Comparison of ENCODE assay signal across 9 mouse cellular contexts in genomic region chr4:81563574-81563973, GRCm38 (mm10).
DNase-seq lines count a peak whose midpoint lies in the region; ATAC-seq and TF ChIP-seq lines count a peak whose summit lies in the region.
"Had no signal": no experiment of that assay in that cellular context is flagged by ENCODE, and none has a peak within 500 bp of the region (broad histone marks: within the 10 kb centered on the region; RNA-seq: fewer than 3 reads in every experiment).

No protein-coding gene starts in this region.

- WGBS in heart, embryonic 16.5 days: 18% methylated on average over 10 of the region's 10 CpGs
- WGBS in intestine, embryonic 15.5 days: 36% methylated on average over 10 of the region's 10 CpGs
- 46% methylated on average over 10 of the region's 10 CpGs for WGBS in stomach, postnatal 0 days

- peak; percentile 33 for DNase-seq in embryo, embryonic 11 days
- no peak for DNase-seq in embryo, embryonic 10.5 days (ENCODE audit: low spot score)
- DNase-seq in layer of hippocampus, adult 2 months (ENCODE audit: low spot score in 2 of 2): peak in 1 of 2 experiments; percentile 43
- no peak for DNase-seq in layer of hippocampus, adult 11-12 months (ENCODE audit: low spot score)
- peak; percentile 48 to 77 for DNase-seq in lung, postnatal 4 days
- no peak for DNase-seq in stomach, postnatal 0 days (ENCODE audit: low spot score)

- TF ChIP-seq CTCF in layer of hippocampus, adult 2 months (conservative IDR thresholded peaks at IDR 0.05): no peak
- TF ChIP-seq CTCF in stomach, postnatal 0 days (IDR thresholded peaks at IDR 0.05; ENCODE audit: low read depth): no peak

- no peaks in the 10 kb centered on the region for H3K27me3 ChIP-seq in heart, embryonic 16.5 days (ENCODE audit: control insufficient read depth, insufficient read depth, low read length)
- no peaks in the 10 kb centered on the region for H3K27me3 ChIP-seq in intestine, embryonic 15.5 days (replicated peaks)
- no peaks in the 10 kb centered on the region for H3K27me3 ChIP-seq in stomach, postnatal 0 days (ENCODE audit: control insufficient read depth, insufficient read depth, low read length)

- 0 out of 2 replicates have a peak, but pooled peaks have one; percentile 18 for ATAC-seq in heart, embryonic 16.5 days (replicated peaks; ENCODE audit: extremely low read depth, insufficient read depth, low FRiP score)
- no peak for ATAC-seq in intestine, embryonic 15.5 days
- no peak for ATAC-seq in stomach, postnatal 0 days (ENCODE audit: low FRiP score, low TSS enrichment)

- H3K4me3 ChIP-seq in layer of hippocampus, adult 2 months: peak overlapping the region; percentile 8; the same call in 1 of the 2 replicates
- no peak overlapping the region for H3K4me3 ChIP-seq in heart, embryonic 16.5 days (ENCODE audit: low read length)
- H3K4me3 ChIP-seq in intestine, embryonic 15.5 days (replicated peaks): no peak overlapping the region
- no peak overlapping the region for H3K4me3 ChIP-seq in stomach, postnatal 0 days (ENCODE audit: low read depth, low read length)
- H3K4me3 ChIP-seq: erythroblast, embryonic 14.5 days had no signal

- H3K4me1 ChIP-seq in heart, embryonic 16.5 days (ENCODE audit: control insufficient read depth, insufficient read depth, low read length): peaks cover 18% of the 10 kb centered on the region
- no peaks in the 10 kb centered on the region for H3K4me1 ChIP-seq in intestine, embryonic 15.5 days (replicated peaks)
- H3K4me1 ChIP-seq in stomach, postnatal 0 days (replicated peaks; ENCODE audit: control insufficient read depth, insufficient read depth): no peaks in the 10 kb centered on the region

- H3K9me3 ChIP-seq in heart, embryonic 16.5 days (replicated peaks; ENCODE audit: control insufficient read depth, low read length): no peaks in the 10 kb centered on the region
- no peaks in the 10 kb centered on the region for H3K9me3 ChIP-seq in intestine, embryonic 15.5 days
- H3K9me3 ChIP-seq in stomach, postnatal 0 days (ENCODE audit: control insufficient read depth, low read length): no peaks in the 10 kb centered on the region

- H3K4me2 ChIP-seq in heart, embryonic 16.5 days (ENCODE audit: low read depth, low read length): peak overlapping the region; percentile 37; the same call in 1 of the 2 replicates
- H3K4me2 ChIP-seq in intestine, embryonic 15.5 days (replicated peaks): no peak overlapping the region
- no peak overlapping the region for H3K4me2 ChIP-seq in stomach, postnatal 0 days (replicated peaks; ENCODE audit: low read depth)

- H3K36me3 ChIP-seq in heart, embryonic 16.5 days (ENCODE audit: control insufficient read depth, insufficient read depth): no peaks in the 10 kb centered on the region
- H3K36me3 ChIP-seq in intestine, embryonic 15.5 days: no peaks in the 10 kb centered on the region
- no peaks in the 10 kb centered on the region for H3K36me3 ChIP-seq in stomach, postnatal 0 days (ENCODE audit: control insufficient read depth, insufficient read depth, low read length)

- no peak for TF ChIP-seq EP300 in stomach, postnatal 0 days (optimal IDR thresholded peaks at IDR 0.05)

- H3K9ac ChIP-seq in heart, embryonic 16.5 days (ENCODE audit: low read length): no peak overlapping the region
- no peak overlapping the region for H3K9ac ChIP-seq in intestine, embryonic 15.5 days
- H3K9ac ChIP-seq in stomach, postnatal 0 days (ENCODE audit: low read length): no peak overlapping the region

- H3K27ac ChIP-seq in layer of hippocampus, adult 2 months: peak overlapping the region; percentile 90
- peak overlapping the region; percentile 68 for H3K27ac ChIP-seq in heart, embryonic 16.5 days (ENCODE audit: low read length)
- no peak overlapping the region for H3K27ac ChIP-seq in intestine, embryonic 15.5 days
- H3K27ac ChIP-seq in stomach, postnatal 0 days (replicated peaks): no peak overlapping the region

Comparison
In these comparisons a context has a peak if more than half of its experiments do, and no peak if none do; other contexts are left out.
1. DNase-seq: peak in embryo, embryonic 11 days (single experiment) and lung, postnatal 4 days (2 of 2); none in embryo, embryonic 10.5 days (single experiment), layer of hippocampus, adult 11-12 months (single experiment) and stomach, postnatal 0 days (single experiment).
2. H3K27ac ChIP-seq: peak in layer of hippocampus, adult 2 months (single experiment) and heart, embryonic 16.5 days (single experiment); none in intestine, embryonic 15.5 days (single experiment) and stomach, postnatal 0 days (single experiment).